Mouse (Mus musculus) ES-E14 (cell line): ENCODE data around the gene Ccdc62. TPM values are rescaled to one million over a fixed set of nuclear protein-coding genes. Genes with fewer than 3 reads are reported as not detected.

Experiments used
- DNase-seq: peaks from one replicate; pipeline ENCODE4 v3.0.0-alpha.2; 2013; ENCODE audit warnings: low read depth, low spot score
- H3K27ac ChIP-seq: 2 replicates; pipeline ENCODE4 v1.5.1; 2012; ENCODE audit warnings: low read depth, mild to moderate bottlenecking, low read length, moderate library complexity, mixed read lengths; ENCODE audit not compliant: poor library complexity, insufficient read depth, severe bottlenecking
- H3K36me3 ChIP-seq: 2 replicates; pipeline ENCODE4 v1.6.1; 2012; ENCODE audit warnings: mild to moderate bottlenecking, low read length, moderate library complexity, mixed read lengths; ENCODE audit not compliant: control insufficient read depth, poor library complexity, insufficient read depth, severe bottlenecking
- H3K4me1 ChIP-seq, 2 experiments: fragments of 150-350 bp in 1 of 2; sonication (generic) in 1 of 2; 2 replicates each; pipeline ENCODE4 v1.6.1; 2012; ENCODE audit warnings: low read length in 2 of 2, mild to moderate bottlenecking in 1 of 2, mixed read lengths in 1 of 2; ENCODE audit not compliant: control insufficient read depth in 2 of 2, insufficient read depth in 2 of 2, poor library complexity in 1 of 2
- H3K4me3 ChIP-seq, 2 experiments: fragments of 150-350 bp in 1 of 2; sonication (generic) in 1 of 2; 2 replicates each; pipeline ENCODE4 v1.5.1; 2012; ENCODE audit warnings: low read length in 2 of 2, low read depth in 1 of 2, mild to moderate bottlenecking in 1 of 2, mixed read lengths in 1 of 2; ENCODE audit not compliant: insufficient read depth in 1 of 2, poor library complexity in 1 of 2, severe bottlenecking in 1 of 2
- H3K9ac ChIP-seq: 2 replicates; pipeline ENCODE4 v1.6.1; 2012; ENCODE audit warnings: low read depth, mild to moderate bottlenecking, low read length, mixed read lengths; ENCODE audit not compliant: poor library complexity, insufficient read depth, severe bottlenecking
- H3K9me3 ChIP-seq: fragments of 150-350 bp; sonication (generic); 2 replicates; pipeline ENCODE4 v1.6.1; 2012; ENCODE audit warnings: low read depth, mild to moderate bottlenecking, low read length; ENCODE audit not compliant: control insufficient read depth, insufficient read depth
- CHD2 ChIP-seq: IDR thresholded peaks from 2 replicates; pipeline ENCODE4 v1.6.1; 2014; ENCODE audit warnings: mild to moderate bottlenecking, low read depth, low read length, inconsistent platforms
- HCFC1 ChIP-seq: IDR thresholded peaks from 2 replicates; pipeline ENCODE4 v1.6.1; 2012; ENCODE audit warnings: low read length, inconsistent platforms, borderline replicate concordance; ENCODE audit not compliant: insufficient read depth
- MAFK ChIP-seq: IDR thresholded peaks from 2 replicates; pipeline ENCODE4 v1.6.1; 2014; ENCODE audit warnings: mild to moderate bottlenecking, low read depth, low read length, inconsistent platforms; ENCODE audit not compliant: insufficient read depth
- ZC3H11A ChIP-seq: IDR thresholded peaks from 2 replicates; pipeline ENCODE4 v1.6.1; 2012; ENCODE audit warnings: low read depth, mild to moderate bottlenecking, inconsistent platforms, low read length, borderline replicate concordance
- ZNF384 ChIP-seq: IDR thresholded peaks from 2 replicates; pipeline ENCODE4 v1.6.1; 2012; ENCODE audit warnings: low read depth, low read length, inconsistent platforms
- in situ Hi-C, 2 experiments: fragments of 600-800 bp; cut with MboI; formaldehyde crosslinking; loops; one replicate each; pipeline ENCODE4 v1.15.1; 2025; ENCODE audit warnings: low sequenced_read_pairs in 2 of 2, inconsistent platforms in 1 of 2; ENCODE audit not compliant: unreplicated experiment in 2 of 2
- total RNA-seq: library from RNA; depleted of rRNA; stranded (reverse); fragments of 300-350 nt; gene quantifications from 2 replicates; pipeline ENCODE4 v1.2.3, GENCODE M21; 2012

The Ccdc62 gene
- total RNA-seq, 1 experiment: 6.3 TPM

- Histone ChIP-seq H3K9me3 (no peaks in the 10 kb centered on the region), H3K4me3 (no peak overlapping the region), H3K27ac (no peak overlapping the region), H3K4me1 (0 out of 4 replicates have a peak, but pooled peaks cover 0 to 2% of the 10 kb centered on the region in 2 experiments), H3K9ac (no peak overlapping the region), H3K36me3 (no peaks in the 10 kb centered on the region)
- DNase-seq: no peak
- in situ Hi-C loops: no loop called here
- no peak for TF ChIP-seq HCFC1
- no peak for TF ChIP-seq CHD2
- TF ChIP-seq ZC3H11A: no peak
- TF ChIP-seq ZNF384: no peak
- TF ChIP-seq MAFK: no peak
Measured at GRCm38 (mm10) chr5:123890312-123890711, 40.2 kb upstream of the Ccdc62 start.

DNA sequence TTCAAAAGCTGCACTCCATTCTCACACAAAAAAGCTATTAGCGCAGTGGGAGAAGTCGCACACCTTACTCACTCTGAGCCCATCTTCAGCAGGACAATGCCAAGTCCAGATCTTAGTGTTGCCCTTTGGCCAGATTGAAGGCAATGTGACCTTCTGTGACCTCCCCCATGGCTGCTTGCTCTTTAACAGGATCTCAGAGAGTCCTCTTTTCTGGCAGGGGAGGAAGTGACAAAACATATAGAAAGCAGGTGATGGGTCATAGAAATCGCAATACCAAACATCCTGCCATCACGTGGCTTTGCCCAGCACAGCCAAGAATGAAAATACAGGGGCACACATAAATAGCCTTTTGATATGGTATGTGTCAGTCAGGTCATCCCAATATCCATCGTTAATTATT lies 39.5 kb upstream of the Ccdc62 start:
- Histone ChIP-seq H3K9ac (no peak overlapping the region), H3K36me3 (no peaks in the 10 kb centered on the region), H3K9me3 (no peaks in the 10 kb centered on the region), H3K27ac (no peak overlapping the region), H3K4me1 (peaks cover 0 to 2% of the 10 kb centered on the region in 2 experiments; a peak in 1 of 4 replicates), H3K4me3 (no peak overlapping the region)
- TF ChIP-seq HCFC1 (no peak), CHD2 (no peak)
- no peak for DNase-seq
- in situ Hi-C loops: no loop called here

DNA sequence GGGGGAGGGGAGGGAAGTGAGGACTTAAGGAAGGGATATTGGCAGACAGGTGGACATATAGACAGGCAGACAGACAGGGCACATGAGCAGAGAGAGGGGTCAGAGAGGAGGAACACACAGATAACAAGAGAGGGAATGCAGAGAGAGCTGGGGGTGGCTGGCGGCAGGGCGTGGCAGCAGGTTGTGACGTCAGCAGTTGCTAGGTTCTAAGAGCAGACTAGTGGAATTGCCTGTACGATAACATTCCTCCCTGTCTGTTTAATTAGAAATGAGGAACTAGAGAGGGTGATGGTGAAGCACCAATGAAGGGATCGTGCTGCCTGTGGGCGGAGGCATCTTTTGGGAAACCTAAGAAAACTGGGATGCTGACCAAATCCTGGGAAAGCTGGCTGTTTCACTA lies 38.8 kb upstream of the Ccdc62 start:
- Histone ChIP-seq H3K9me3 (no peaks in the 10 kb centered on the region), H3K27ac (no peak overlapping the region), H3K36me3 (no peaks in the 10 kb centered on the region), H3K9ac (no peak overlapping the region), H3K4me1 (peaks cover 0 to 2% of the 10 kb centered on the region in 2 experiments; a peak in 1 of 4 replicates), H3K4me3 (no peak overlapping the region)
- in situ Hi-C loops: no loop called here
- TF ChIP-seq HCFC1: no peak
- no peak for TF ChIP-seq ZC3H11A
- no peak for TF ChIP-seq ZNF384
- peak; percentile 69 for TF ChIP-seq CHD2
- TF ChIP-seq MAFK: no peak
- no peak for DNase-seq

DNA sequence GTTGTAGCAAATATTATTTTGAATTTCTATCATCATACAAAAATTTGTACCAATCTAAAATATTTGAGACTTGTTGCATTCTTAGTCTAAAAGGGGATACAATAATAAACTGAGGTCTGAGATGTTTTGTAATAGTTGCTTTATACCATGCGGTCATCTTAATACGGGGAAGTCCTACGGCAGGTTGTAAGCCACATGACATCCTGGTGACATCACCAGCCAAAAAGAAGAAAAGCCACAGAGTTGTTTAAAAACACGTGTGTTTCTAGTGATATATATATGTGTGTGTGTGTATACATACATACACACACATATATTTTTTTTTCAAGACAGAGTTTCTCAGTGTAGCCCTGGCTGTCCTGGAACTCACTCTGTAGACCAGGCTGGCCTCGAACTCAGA lies 37.0 kb upstream of the Ccdc62 start:
- Histone ChIP-seq H3K4me3 (no peak overlapping the region), H3K36me3 (no peaks in the 10 kb centered on the region), H3K9me3 (no peaks in the 10 kb centered on the region), H3K27ac (no peak overlapping the region), H3K9ac (no peak overlapping the region), H3K4me1 (peaks cover 0 to 4% of the 10 kb centered on the region in 2 experiments; a peak in 1 of 4 replicates)
- DNase-seq: no peak
- in situ Hi-C loops: no loop called here
- no peak for TF ChIP-seq ZC3H11A
- no peak for TF ChIP-seq ZNF384
- TF ChIP-seq HCFC1: no peak
- TF ChIP-seq MAFK: no peak
- no peak for TF ChIP-seq CHD2

DNA sequence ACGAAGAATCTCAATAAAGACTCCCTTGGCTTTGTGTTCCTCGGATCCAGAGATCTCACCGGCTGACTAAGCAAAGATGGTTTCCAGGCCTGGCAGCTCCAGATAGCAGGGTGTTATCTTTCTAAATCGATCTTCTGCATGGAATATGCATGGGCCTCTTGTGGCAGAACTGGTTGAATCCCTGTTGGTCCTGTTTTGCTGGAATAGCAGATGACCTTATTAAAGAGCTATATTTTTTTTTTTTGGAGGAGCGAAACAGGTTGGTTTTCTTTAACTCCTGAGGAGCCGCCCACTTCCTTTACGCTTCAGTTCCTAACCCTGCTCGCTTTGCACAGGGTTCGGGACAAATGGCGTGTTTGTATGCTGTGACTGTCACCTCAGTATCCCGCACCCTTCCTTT lies 34.1 kb upstream of the Ccdc62 start:
- H3K36me3 ChIP-seq: no peaks in the 10 kb centered on the region
- H3K4me1 ChIP-seq: peaks cover 0 to 4% of the 10 kb centered on the region in 2 experiments; a peak in 1 of 4 replicates
- no peaks in the 10 kb centered on the region for H3K9me3 ChIP-seq
- no peak for TF ChIP-seq MAFK
- TF ChIP-seq HCFC1: no peak
- no peak for TF ChIP-seq ZC3H11A
- no peak for TF ChIP-seq CHD2
- TF ChIP-seq ZNF384: no peak
- in situ Hi-C loops: no loop called here
- no peak overlapping the region for H3K27ac ChIP-seq
- no peak overlapping the region for H3K4me3 ChIP-seq
- DNase-seq: no peak
- peak overlapping the region; percentile 35; the same call in 1 of the 2 replicates for H3K9ac ChIP-seq
